Mouse (Mus musculus): ENCODE results near the gene BC030867.

Gene BC030867

GRCm38 (mm10) chr11:102221954-102222351 lies 26.7 kb upstream of the BC030867 start:
- no peak for DNase-seq

- peak; percentile 53 to 72 for DNase-seq
Measured at GRCm38 (mm10) chr11:102223166-102223565, 25.5 kb upstream of the BC030867 start.

GRCm38 (mm10) chr11:102224686-102225085 lies 24.0 kb upstream of the BC030867 start:
- DNase-seq: no peak

- no peak for DNase-seq
Measured at GRCm38 (mm10) chr11:102225221-102225620, 23.5 kb upstream of the BC030867 start.

GRCm38 (mm10) chr11:102226067-102226978 lies 22.4 kb upstream of the BC030867 start:
- DNase-seq: no peak

- DNase-seq: no peak
Measured at GRCm38 (mm10) chr11:102227270-102228190, 21.2 kb upstream of the BC030867 start.

GRCm38 (mm10) chr11:102228191-102228545 lies 20.5 kb upstream of the BC030867 start:
- no peak for DNase-seq

- no peak for DNase-seq
Measured at GRCm38 (mm10) chr11:102228646-102229268, 19.9 kb upstream of the BC030867 start.

- no peak for DNase-seq
Measured at GRCm38 (mm10) chr11:102229331-102229953, 19.2 kb upstream of the BC030867 start.

GRCm38 (mm10) chr11:102230006-102230741 lies 18.5 kb upstream of the BC030867 start, which contains the start of gene Hdac5:
Gene Hdac5 (minus strand): TSS chr11:102230166.
- DNase-seq: peak; percentile 97

- no peak for DNase-seq
Measured at GRCm38 (mm10) chr11:102236022-102236421, 12.7 kb upstream of the BC030867 start.

GRCm38 (mm10) chr11:102240636-102241035 lies 8.0 kb upstream of the BC030867 start:
- DNase-seq: no peak

- DNase-seq: no peak
Measured at GRCm38 (mm10) chr11:102241246-102241645, 7.4 kb upstream of the BC030867 start.

- DNase-seq: no peak
Measured at GRCm38 (mm10) chr11:102241874-102242273, 6.8 kb upstream of the BC030867 start.

- peak in 1 of 2 experiments; percentile 29 for DNase-seq
Measured at GRCm38 (mm10) chr11:102244926-102245449, 3.7 kb upstream of the BC030867 start.

GRCm38 (mm10) chr11:102245581-102246272 lies 3.0 kb upstream of the BC030867 start:
- DNase-seq: no peak

GRCm38 (mm10) chr11:102246273-102246635 lies 2.4 kb upstream of the BC030867 start:
- DNase-seq: no peak

GRCm38 (mm10) chr11:102246871-102247270 lies 1.8 kb upstream of the BC030867 start:
- DNase-seq: no peak

GRCm38 (mm10) chr11:102249351-102250090 lies 839 bp downstream of the BC030867 start:
- no peak for DNase-seq

GRCm38 (mm10) chr11:102257514-102257913 lies 8.8 kb downstream of the BC030867 start:
- DNase-seq: no peak

All from spleen, adult 18-20 months (tissue).